Mouse (Mus musculus) liver, embryonic 12.5 days (tissue): Measurements from ENCODE around the gene Tmem233. TPM values are rescaled to one million over a fixed set of nuclear protein-coding genes. Genes with fewer than 3 reads are reported as not detected.

Source experiments
- ATAC-seq: fragments of 200-750 bp; cut with Nextera tagmentation; 2 replicates; pipeline ENCODE4 v1.8.0; 2017; ENCODE audit warnings: moderate number of reproducible peaks, mild to moderate bottlenecking, moderate library complexity
- H3K27ac ChIP-seq: fragments of 300-500 bp; sonication (generic); 2 replicates; pipeline ENCODE4 v1.5.1; 2016; ENCODE audit warnings: mild to moderate bottlenecking
- H3K27me3 ChIP-seq: fragments of 300-500 bp; sonication (generic); replicated peaks from 2 replicates; pipeline ENCODE4 v1.6.1; 2016; ENCODE audit warnings: mild to moderate bottlenecking, moderate library complexity
- H3K36me3 ChIP-seq: fragments of 300-500 bp; sonication (generic); 2 replicates; pipeline ENCODE4 v1.6.1; 2016; ENCODE audit warnings: mild to moderate bottlenecking, moderate library complexity
- H3K4me1 ChIP-seq: fragments of 300-500 bp; sonication (generic); 2 replicates; pipeline ENCODE4 v1.6.1; 2016
- H3K4me2 ChIP-seq: fragments of 300-500 bp; sonication (generic); 2 replicates; pipeline ENCODE4 v1.6.1; 2016; ENCODE audit warnings: mild to moderate bottlenecking, moderate library complexity
- H3K4me3 ChIP-seq: fragments of 300-500 bp; sonication (generic); 2 replicates; pipeline ENCODE4 v1.5.1; 2016; ENCODE audit warnings: mild to moderate bottlenecking, moderate library complexity
- H3K9ac ChIP-seq: fragments of 300-500 bp; sonication (generic); 2 replicates; pipeline ENCODE4 v1.6.1; 2016; ENCODE audit warnings: mild to moderate bottlenecking, moderate library complexity
- H3K9me3 ChIP-seq: fragments of 300-500 bp; sonication (generic); replicated peaks from 2 replicates; pipeline ENCODE4 v1.6.1; 2016; ENCODE audit warnings: mild to moderate bottlenecking, moderate library complexity
- WGBS: fragments of 180-500 bp; shearing (Covaris S2); methylation state at CpG from one replicate; pipeline ENCODE4 v1.1.7; 2016; ENCODE audit not compliant: insufficient replicate concordance; 5-methylcytosine and 5-hydroxymethylcytosine counted together
- polyA plus RNA-seq: library from polyadenylated mRNA; unstranded; fragments of >200 nt; fragmentation: Nextera tagmentation; extraction: Ambion mirVana; gene quantifications from 2 replicates; pipeline ENCODE4 v1.2.1, GENCODE M21; 2016

Gene Tmem233
- polyA plus RNA-seq, 1 experiment from 2014 or later, result not detected

DNA sequence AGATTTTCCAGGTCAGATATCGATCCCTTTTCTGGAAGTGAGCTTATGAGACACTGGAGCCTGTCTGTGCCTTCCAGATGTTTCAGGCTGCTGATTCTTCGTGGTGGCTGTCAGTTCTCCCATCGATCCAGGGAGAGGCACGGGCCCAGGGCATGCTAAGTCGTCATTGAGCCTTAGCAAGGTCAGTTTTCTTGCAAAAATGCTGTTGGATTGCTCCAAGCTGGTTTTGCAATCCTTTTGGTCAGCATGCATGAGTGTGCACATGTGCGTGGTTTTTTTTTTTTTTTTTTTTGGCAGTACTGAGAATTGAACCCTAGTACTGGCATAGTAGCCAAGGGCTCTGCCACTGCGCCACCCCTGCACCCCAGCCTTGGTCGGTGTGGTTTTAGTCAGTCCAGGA is 79.9 kb downstream of the Tmem233 start:
- peaks cover 98% of the 10 kb centered on the region for H3K36me3 ChIP-seq
- no peak overlapping the region for H3K4me2 ChIP-seq
- WGBS, result 83% methylated on average over 8 of the region's 8 CpGs
- peaks cover 10% of the 10 kb centered on the region for H3K4me1 ChIP-seq
- ATAC-seq, result no peak
- H3K27ac ChIP-seq, result no peak overlapping the region
- H3K27me3 ChIP-seq, result no peaks in the 10 kb centered on the region
- H3K9ac ChIP-seq, result no peak overlapping the region
- H3K9me3 ChIP-seq, result no peaks in the 10 kb centered on the region
- no peak overlapping the region for H3K4me3 ChIP-seq

DNA sequence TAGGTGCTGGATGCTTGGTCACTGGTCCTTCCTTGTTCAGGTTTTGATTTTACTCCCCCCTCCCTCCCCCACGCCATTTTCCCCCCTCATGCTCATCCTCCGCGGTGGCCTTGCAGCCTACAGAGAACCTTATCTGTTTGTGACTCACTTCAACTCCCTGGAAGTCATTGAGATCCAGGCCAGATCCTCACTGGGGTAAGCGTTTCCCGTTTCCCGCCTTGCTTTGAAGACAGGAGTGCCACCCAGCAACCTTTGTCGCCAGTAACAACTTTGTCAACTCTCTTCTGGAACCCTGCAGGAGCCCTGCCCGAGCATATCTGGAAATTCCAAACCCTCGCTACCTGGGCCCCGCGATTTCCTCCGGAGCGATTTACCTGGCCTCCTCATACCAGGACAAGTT is 85.7 kb downstream of the Tmem233 start:
- H3K27ac ChIP-seq, result no peak overlapping the region
- H3K36me3 ChIP-seq, result peaks cover 100% of the 10 kb centered on the region

DNA sequence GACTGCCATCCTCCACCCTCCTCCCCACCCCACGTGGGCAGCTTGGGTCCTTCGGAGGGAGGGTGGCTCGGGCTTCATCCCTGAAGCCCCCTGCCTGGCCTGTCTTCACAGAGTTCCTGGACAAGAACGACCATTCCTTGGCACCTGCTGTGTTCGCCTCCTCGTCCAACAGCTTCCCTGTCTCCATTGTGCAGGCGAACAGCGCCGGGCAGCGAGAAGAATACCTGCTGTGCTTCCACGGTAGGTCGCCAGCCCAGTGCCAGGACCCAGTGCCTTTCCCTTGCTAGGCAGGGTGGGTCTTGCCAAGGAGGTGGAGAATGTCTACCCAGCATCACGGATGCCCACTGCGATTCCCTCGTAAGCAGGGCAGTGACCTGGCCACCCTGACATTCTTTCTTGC is 88.9 kb downstream of the Tmem233 start:
- peaks cover 100% of the 10 kb centered on the region for H3K36me3 ChIP-seq
- H3K27me3 ChIP-seq, result no peaks in the 10 kb centered on the region
- H3K4me2 ChIP-seq, result no peak overlapping the region
- no peak overlapping the region for H3K27ac ChIP-seq
- H3K4me3 ChIP-seq, result no peak overlapping the region
- no peaks in the 10 kb centered on the region for H3K4me1 ChIP-seq
- ATAC-seq, result no peak
- H3K9me3 ChIP-seq, result no peaks in the 10 kb centered on the region
- WGBS, result 91% methylated on average over 15 of the region's 15 CpGs
- no peak overlapping the region for H3K9ac ChIP-seq

More for the DNA sequence above, 85.7 kb downstream of the Tmem233 start:
- no peak overlapping the region for H3K4me2 ChIP-seq
- 77% methylated on average over 13 of the region's 13 CpGs for WGBS
- H3K9ac ChIP-seq, result no peak overlapping the region
- no peak for ATAC-seq
- no peak overlapping the region for H3K4me3 ChIP-seq
- no peaks in the 10 kb centered on the region for H3K27me3 ChIP-seq
- no peaks in the 10 kb centered on the region for H3K4me1 ChIP-seq
- no peaks in the 10 kb centered on the region for H3K9me3 ChIP-seq

DNA sequence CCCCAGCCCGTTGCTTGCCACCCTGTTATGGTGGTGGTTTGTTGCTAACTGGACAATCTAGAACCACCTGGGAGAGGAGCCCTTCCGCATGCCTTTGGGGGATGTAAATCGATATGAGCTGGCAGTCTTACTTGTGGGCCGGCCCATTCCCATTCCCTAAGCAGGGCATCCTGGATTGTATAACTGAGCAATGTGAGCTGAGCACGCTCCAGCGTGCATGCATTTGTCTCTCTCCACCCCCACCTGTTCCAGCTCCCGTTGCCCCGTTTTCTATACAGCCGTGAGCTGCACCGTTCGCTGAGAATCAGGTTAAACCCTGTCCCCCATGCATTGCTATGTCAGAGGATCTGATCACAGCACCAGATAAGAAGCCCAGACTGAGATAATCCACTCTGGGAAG is 91.3 kb downstream of the Tmem233 start:
- no peak overlapping the region for H3K27ac ChIP-seq
- H3K9ac ChIP-seq, result no peak overlapping the region
- H3K4me1 ChIP-seq, result no peaks in the 10 kb centered on the region
- H3K27me3 ChIP-seq, result no peaks in the 10 kb centered on the region
- no peak; the same call in 1 of the 2 replicates for ATAC-seq
- no peak overlapping the region for H3K4me3 ChIP-seq
- WGBS, result 93% methylated on average over 11 of the region's 11 CpGs
- H3K9me3 ChIP-seq, result no peaks in the 10 kb centered on the region
- H3K36me3 ChIP-seq, result peaks cover 100% of the 10 kb centered on the region
- H3K4me2 ChIP-seq, result no peak overlapping the region

Other genes with a start within 250 kb of the Tmem233 start
- gene Cit, start 238.0 kb downstream of the Tmem233 start, polyA plus RNA-seq, result 55.8 and 58.4 TPM in 2 replicates
- 106 and 110 TPM in 2 replicates for gene Prkab1, start 58.7 kb downstream of the Tmem233 start, polyA plus RNA-seq
- gene Ccdc60, start 205.7 kb upstream of the Tmem233 start, polyA plus RNA-seq, result 0.10 TPM in 1 of 2 replicates, not detected in the other